Mouse (Mus musculus) heart, embryonic 16.5 days (tissue): ENCODE results near the gene Rac2. TPM values are rescaled to one million over a fixed set of nuclear protein-coding genes. Genes with fewer than 3 reads are reported as not detected.

ENCODE experiments used
- ATAC-seq: fragments of 200-750 bp; cut with Nextera tagmentation; replicated peaks from 2 replicates; pipeline ENCODE4 v1.8.0; 2017; ENCODE audit warnings: moderate number of reproducible peaks; ENCODE audit not compliant: insufficient read depth, low FRiP score; ENCODE audit errors: extremely low read depth
- H3K27ac ChIP-seq: fragments of 300-500 bp; sonication (generic); 2 replicates; pipeline ENCODE4 v1.5.1; 2014; ENCODE audit warnings: mild to moderate bottlenecking, low read length, control low read depth, moderate library complexity
- H3K27me3 ChIP-seq: fragments of 300-500 bp; sonication (generic); 2 replicates; pipeline ENCODE4 v1.6.1; 2014; ENCODE audit warnings: low read length, mixed read lengths; ENCODE audit not compliant: control insufficient read depth, insufficient read depth
- H3K36me3 ChIP-seq: fragments of 300-500 bp; sonication (generic); 2 replicates; pipeline ENCODE4 v1.6.1; 2014; ENCODE audit not compliant: control insufficient read depth, insufficient read depth
- H3K4me1 ChIP-seq: fragments of 300-500 bp; sonication (generic); 2 replicates; pipeline ENCODE4 v1.6.1; 2014; ENCODE audit warnings: low read length, mixed read lengths; ENCODE audit not compliant: control insufficient read depth, insufficient read depth
- H3K4me2 ChIP-seq: fragments of 300-500 bp; sonication (generic); 2 replicates; pipeline ENCODE4 v1.6.1; 2014; ENCODE audit warnings: low read depth, mild to moderate bottlenecking, control low read depth, low read length
- H3K4me3 ChIP-seq: fragments of 300-500 bp; sonication (generic); 2 replicates; pipeline ENCODE4 v1.5.1; 2014; ENCODE audit warnings: mild to moderate bottlenecking, control low read depth, low read length
- H3K9ac ChIP-seq: fragments of 300-500 bp; sonication (generic); 2 replicates; pipeline ENCODE4 v1.6.1; 2014; ENCODE audit warnings: low read length, control low read depth
- H3K9me3 ChIP-seq: fragments of 300-500 bp; sonication (generic); replicated peaks from 2 replicates; pipeline ENCODE4 v1.6.1; 2016; ENCODE audit warnings: low read length; ENCODE audit not compliant: control insufficient read depth
- WGBS: fragments of 180-500 bp; shearing (Covaris S2); extraction: QIAGEN DNeasy Blood & Tissue Kit; methylation state at CpG from one replicate; pipeline ENCODE4 v1.1.7; 2014; 5-methylcytosine and 5-hydroxymethylcytosine counted together
- polyA plus RNA-seq: library from polyadenylated mRNA; unstranded; fragments of >200 nt; fragmentation: Nextera tagmentation; extraction: Ambion mirVana; gene quantifications from 2 replicates; pipeline ENCODE4 v1.2.1, GENCODE M21; 2015

Gene Rac2
- polyA plus RNA-seq, 1 experiment from 2014 or later = 88.5 TPM

- Histone ChIP-seq H3K4me1 (no peaks in the 10 kb centered on the region), H3K27ac (no peak overlapping the region), H3K4me3 (no peak overlapping the region), H3K4me2 (no peak overlapping the region), H3K27me3 (no peaks in the 10 kb centered on the region), H3K36me3 (no peaks in the 10 kb centered on the region), H3K9ac (no peak overlapping the region), H3K9me3 (no peaks in the 10 kb centered on the region)
- no peak for ATAC-seq
- WGBS = 55% methylated on average over 15 of the region's 15 CpGs
Measured at GRCm38 (mm10) chr15:78591680-78592451, 19.3 kb upstream of the Rac2 start.

GRCm38 (mm10) chr15:78590785-78591184 is 18.2 kb upstream of the Rac2 start:
- no peak overlapping the region for H3K4me3 ChIP-seq
- no peaks in the 10 kb centered on the region for H3K36me3 ChIP-seq
- H3K4me1 ChIP-seq = no peaks in the 10 kb centered on the region
- no peaks in the 10 kb centered on the region for H3K9me3 ChIP-seq
- no peaks in the 10 kb centered on the region for H3K27me3 ChIP-seq
- H3K27ac ChIP-seq = no peak overlapping the region
- no peak overlapping the region for H3K4me2 ChIP-seq
- WGBS = 68% methylated on average over 6 of the region's 6 CpGs
- H3K9ac ChIP-seq = no peak overlapping the region
- no peak for ATAC-seq

DNA sequence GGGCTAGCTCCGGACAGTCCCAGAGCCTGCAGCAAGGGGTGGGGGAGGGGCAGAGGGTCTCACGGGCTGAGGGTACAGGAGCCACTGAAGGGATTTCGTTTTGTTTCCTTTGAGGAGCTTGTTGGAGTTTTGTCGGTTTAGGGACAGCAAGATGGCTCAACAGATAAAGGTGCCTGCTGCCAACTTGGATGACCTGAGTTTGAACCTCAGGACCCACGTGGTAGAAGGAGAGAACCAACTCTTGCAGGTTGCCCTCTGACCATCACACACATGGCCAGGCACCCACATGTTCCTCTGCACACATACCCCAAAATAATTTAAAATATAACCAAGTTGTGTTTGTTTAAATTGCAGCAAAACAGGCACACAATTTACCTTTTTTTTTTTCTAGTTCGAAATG is 17.4 kb upstream of the Rac2 start:
- ATAC-seq = no peak
- Histone ChIP-seq H3K4me2 (no peak overlapping the region), H3K4me1 (no peaks in the 10 kb centered on the region), H3K9ac (no peak overlapping the region), H3K27ac (no peak overlapping the region), H3K9me3 (no peaks in the 10 kb centered on the region; the same call in 1 of the 2 replicates), H3K36me3 (no peaks in the 10 kb centered on the region), H3K4me3 (no peak overlapping the region), H3K27me3 (no peaks in the 10 kb centered on the region)
- WGBS = 60% methylated on average over 6 of the region's 6 CpGs

- WGBS = 80% methylated on average over 4 of the region's 4 CpGs
- no peak overlapping the region for H3K4me2 ChIP-seq
- no peaks in the 10 kb centered on the region for H3K4me1 ChIP-seq
- H3K9me3 ChIP-seq = peaks cover 4% of the 10 kb centered on the region; the same call in 1 of the 2 replicates
- no peaks in the 10 kb centered on the region for H3K27me3 ChIP-seq
- no peak overlapping the region for H3K4me3 ChIP-seq
- no peaks in the 10 kb centered on the region for H3K36me3 ChIP-seq
- no peak for ATAC-seq
- no peak overlapping the region for H3K9ac ChIP-seq
- no peak overlapping the region for H3K27ac ChIP-seq
Measured at GRCm38 (mm10) chr15:78588900-78589299, 16.3 kb upstream of the Rac2 start.

DNA sequence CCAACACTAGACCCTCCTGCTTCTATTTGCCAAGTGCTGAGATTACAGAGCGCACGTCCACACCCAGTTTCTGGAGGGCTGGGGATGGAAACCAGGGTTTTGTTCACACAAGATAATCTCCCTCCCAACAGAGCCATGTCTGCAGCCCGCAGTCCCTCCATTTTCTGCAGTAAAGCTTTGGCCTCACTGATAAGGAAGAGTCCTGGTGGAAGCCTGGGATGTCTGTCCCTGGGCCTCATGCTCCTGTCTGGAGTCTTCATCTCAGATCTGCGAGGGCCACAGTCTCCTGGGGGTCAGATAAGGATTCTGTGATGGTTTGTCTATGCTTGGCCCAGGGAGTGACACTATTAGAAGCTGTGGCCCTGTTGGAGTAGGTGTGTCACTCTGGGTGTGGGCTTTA is 15.5 kb upstream of the Rac2 start:
- no peak overlapping the region for H3K4me3 ChIP-seq
- no peaks in the 10 kb centered on the region for H3K36me3 ChIP-seq
- peaks cover 4% of the 10 kb centered on the region; the same call in 1 of the 2 replicates for H3K9me3 ChIP-seq
- no peak overlapping the region for H3K9ac ChIP-seq
- no peak overlapping the region for H3K27ac ChIP-seq
- no peaks in the 10 kb centered on the region for H3K4me1 ChIP-seq
- 59% methylated on average over 4 of the region's 4 CpGs for WGBS
- no peak overlapping the region for H3K4me2 ChIP-seq
- no peaks in the 10 kb centered on the region for H3K27me3 ChIP-seq
- no peak for ATAC-seq

DNA sequence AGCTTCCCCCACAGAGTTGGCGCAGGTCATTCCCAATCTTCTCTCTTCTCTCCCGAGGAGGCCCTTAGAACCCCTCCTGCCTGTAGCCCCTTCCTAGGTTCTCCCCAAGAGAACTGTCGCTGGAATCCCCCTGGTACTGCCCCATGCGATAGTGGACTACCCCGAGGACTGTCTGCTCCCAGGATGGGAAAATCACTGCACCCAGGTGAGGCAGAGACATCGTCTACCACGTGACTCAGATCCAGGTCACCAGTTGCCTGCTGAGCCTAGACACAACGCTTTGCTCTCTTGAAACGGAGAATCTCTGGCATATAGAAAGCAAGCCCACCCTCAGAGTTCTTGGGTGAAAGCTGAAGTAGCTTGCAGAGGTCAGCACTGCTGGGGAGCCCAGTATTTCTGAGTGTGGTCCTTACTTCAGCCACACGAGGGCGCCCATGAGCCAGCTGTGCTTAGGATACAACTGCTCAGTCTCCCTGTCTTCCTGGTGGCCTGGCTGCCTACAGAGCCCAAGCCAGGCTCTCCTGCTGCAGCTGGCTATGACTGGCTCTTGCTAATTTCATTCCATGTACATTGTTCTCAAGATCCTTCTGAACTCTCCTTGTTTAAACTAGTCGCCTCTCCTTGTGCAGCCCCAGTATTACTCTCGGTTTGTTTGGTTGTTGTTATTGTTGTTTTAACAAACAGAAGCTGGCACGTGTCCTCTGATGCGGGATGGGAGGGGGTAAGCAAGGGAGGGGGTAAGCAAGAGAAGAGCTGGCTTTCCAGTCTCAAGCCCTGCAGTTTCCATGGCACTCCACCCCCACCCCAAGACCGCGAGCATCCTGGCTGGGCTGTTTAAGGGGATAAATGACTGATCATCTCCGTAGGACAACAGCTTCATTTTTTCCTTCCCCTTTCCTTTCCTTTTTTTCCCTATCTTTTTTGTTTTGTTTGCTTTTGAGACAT is 14.7 kb upstream of the Rac2 start:
- H3K4me3 ChIP-seq = no peak overlapping the region
- no peak overlapping the region for H3K27ac ChIP-seq
- no peaks in the 10 kb centered on the region for H3K4me1 ChIP-seq
- H3K27me3 ChIP-seq = no peaks in the 10 kb centered on the region
- whole genome bisulfite sequencing = 57% methylated on average over 18 of the region's 18 CpGs
- H3K9me3 ChIP-seq = peaks cover 4% of the 10 kb centered on the region; the same call in 1 of the 2 replicates
- no peaks in the 10 kb centered on the region for H3K36me3 ChIP-seq
- no peak overlapping the region for H3K9ac ChIP-seq
- H3K4me2 ChIP-seq = no peak overlapping the region
- ATAC-seq = 0 out of 2 replicates have a peak, but pooled peaks have one; percentile 43

- Histone ChIP-seq H3K9ac (no peak overlapping the region), H3K27ac (no peak overlapping the region), H3K4me1 (peaks cover 8% of the 10 kb centered on the region), H3K4me3 (no peak overlapping the region), H3K4me2 (no peak overlapping the region), H3K27me3 (no peaks in the 10 kb centered on the region), H3K9me3 (peaks cover 4% of the 10 kb centered on the region; the same call in 1 of the 2 replicates), H3K36me3 (no peaks in the 10 kb centered on the region)
- ATAC-seq = no peak
- WGBS = 83% methylated on average over 7 of the region's 7 CpGs
Measured at GRCm38 (mm10) chr15:78585404-78585803, 12.8 kb upstream of the Rac2 start.

GRCm38 (mm10) chr15:78583352-78583751 is 10.8 kb upstream of the Rac2 start:
- Histone ChIP-seq H3K27me3 (no peaks in the 10 kb centered on the region), H3K4me3 (no peak overlapping the region), H3K4me2 (no peak overlapping the region), H3K4me1 (peaks cover 13% of the 10 kb centered on the region), H3K9ac (no peak overlapping the region), H3K27ac (no peak overlapping the region), H3K9me3 (peaks cover 4% of the 10 kb centered on the region; the same call in 1 of the 2 replicates), H3K36me3 (no peaks in the 10 kb centered on the region)
- WGBS = 30% methylated on average over 11 of the region's 11 CpGs
- ATAC-seq = no peak
